Mouse (Mus musculus) c-Kit-negative CD71-positive TER-119-positive erythroid progenitor cells, embryonic 14.5 days (primary cell): ENCODE results near the gene Adgrg6.

ENCODE experiments used
- DNase-seq: peaks from one replicate; pipeline ENCODE4 v3.0.0-alpha.2; 2013; ENCODE audit warnings: low read depth, low spot score

The Adgrg6 gene

DNA sequence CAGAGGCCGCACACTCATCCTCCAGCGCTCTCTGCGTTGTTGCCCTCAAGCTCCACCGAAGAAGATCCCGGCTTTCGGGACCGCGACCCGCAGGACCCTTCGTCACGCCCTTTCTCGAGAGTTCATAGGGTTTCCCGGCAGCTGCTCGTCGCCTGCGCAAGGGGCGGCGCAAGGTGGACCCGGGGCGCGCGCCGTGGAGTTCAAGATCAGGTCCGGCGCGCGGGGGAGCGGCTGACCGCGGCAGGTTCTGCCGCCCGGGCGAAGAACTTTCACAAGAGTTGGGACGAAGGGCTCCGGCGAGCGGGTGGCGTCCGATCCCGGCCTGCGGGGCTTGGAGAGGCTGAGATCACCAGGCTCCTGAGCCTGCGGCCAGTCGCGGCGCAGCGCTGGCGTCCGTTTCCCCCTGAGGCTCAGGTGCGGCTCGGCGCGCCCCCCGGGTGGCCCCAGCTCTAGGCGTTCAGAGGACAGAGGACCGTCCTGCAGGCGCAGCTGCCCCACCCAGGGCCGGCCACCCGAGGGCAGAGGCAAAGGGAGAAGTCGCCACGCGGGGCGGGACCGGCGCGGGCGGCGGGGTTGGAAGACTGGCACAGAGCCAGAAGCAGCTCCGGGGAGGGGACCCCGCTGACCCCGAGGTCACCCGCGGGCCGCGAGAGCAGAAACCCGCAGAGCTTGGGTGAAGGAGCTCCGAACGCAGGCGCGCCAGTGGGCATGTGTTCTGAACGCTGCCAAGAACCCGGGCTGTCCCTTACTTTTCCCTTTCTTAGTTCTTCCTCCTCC, at the start of gene Adgrg6:
Adgrg6 (minus strand) TSS at position 719 of the 777 bp plus-strand sequence.
- no peak for DNase-seq

DNA sequence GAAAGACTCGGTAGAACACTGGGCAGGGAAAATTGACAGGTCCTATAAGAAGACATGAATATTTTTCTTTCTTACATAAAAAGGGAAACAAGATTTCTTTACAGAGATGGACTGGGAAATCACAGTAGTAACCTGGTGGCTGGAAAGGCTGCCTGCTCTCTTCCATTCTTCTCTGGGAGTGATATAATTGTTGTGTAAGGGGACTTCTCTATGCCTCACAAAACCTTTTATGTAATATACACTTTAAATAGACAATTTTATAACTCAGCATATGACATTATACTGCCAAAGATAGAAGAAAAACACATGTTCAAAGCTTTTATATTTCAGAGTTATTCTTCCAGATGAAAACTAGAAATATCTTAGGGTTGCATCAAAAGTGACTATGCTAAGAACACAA, 46.8 kb upstream of the Adgrg6 start:
- no peak for DNase-seq

DNA sequence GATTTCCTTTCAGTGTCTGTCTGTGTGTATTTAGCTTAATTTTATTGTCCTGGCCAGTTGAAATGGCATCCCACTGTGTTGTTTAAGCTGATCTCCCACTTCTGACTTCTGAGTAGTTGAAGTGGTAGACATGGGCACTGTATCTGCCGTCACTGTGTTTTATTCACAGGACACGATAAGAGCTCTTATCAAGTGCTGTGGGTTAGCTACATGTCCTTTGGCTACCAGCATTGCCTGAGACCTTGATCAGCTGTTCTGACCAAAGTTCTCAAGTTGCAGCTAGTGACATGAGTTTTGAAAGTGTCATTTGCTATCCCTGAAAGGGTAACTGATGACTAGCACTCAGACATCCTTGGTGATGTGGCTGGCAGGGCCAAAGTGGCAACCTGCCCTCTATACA, 45.4 kb upstream of the Adgrg6 start:
- DNase-seq: no peak

DNA sequence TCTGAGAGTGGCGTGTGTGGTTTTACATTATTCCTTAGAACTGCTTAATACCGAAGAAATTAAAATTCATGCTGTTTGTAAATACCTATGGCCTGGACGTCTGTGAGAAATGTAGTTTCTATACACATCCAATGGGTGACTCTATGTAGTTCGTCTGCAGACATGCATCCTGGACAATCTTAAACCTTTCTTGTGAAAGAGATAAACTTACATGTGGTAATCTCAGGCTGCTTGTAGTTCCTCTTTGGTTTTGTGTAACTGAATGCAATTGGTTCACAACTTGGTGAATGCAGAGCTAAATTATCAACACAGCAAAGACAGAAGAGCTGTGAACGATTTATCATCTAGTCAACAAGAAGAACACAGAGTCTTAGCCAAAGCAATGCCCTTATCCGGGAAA, 44.2 kb upstream of the Adgrg6 start:
- no peak for DNase-seq

DNA sequence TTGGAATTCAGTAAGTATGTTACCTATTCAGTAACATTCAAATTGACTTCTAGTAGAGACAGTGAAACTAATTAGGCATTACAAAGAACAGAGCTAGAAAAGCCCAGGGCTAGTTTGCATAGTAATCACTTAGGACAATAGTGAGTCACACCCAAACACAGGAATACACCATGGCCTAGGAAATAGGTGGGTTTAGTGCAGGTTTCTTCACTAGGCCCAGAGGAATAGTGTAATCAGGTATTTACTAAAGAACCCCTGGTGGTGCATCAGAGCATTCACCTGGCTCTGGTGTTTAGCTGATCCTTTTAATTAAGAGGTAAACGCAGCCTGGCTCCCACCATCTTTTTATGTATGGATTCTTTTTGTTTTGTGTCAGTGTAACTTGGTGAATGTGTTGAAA, 38.0 kb upstream of the Adgrg6 start:
- no peak for DNase-seq

DNA sequence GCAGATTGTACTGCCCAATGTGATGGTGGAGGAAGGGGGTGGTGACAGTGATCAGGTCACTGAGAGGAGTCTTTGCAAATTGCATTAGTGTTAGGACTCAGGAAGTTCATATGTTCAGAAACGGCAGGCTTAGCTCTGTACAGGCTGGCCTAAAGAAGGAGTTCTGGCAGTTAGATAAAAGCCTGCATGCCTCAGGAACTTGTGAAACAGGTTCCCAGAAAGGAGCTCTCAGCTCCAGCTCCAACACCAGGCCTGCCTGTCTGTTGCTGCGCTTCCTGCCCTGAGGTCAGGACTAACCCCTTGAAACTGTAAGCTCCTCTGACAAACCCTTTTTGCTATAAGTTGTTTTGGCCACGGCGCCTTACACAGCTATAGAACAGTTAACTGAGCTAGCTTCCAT, 28.8 kb upstream of the Adgrg6 start:
- no peak for DNase-seq

DNA sequence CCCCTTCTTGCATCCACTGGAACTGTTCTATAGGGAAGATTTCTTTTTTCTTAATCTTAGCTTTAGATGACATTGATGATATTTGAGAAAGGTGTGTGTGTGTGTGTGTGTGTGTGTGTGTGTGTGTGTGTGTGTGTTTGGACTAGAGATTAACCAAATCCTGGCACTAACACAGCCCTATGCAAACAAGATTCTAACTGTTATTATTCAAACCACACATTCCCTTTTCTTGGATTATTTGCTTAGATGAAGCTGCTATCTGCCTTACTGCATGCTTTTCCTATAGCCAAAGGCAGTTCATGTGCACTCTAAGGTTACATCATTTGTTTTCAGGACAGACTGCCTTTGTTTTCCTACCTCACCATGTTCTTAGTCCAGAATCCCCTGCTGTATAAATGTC, 25.7 kb upstream of the Adgrg6 start:
- no peak for DNase-seq

DNA sequence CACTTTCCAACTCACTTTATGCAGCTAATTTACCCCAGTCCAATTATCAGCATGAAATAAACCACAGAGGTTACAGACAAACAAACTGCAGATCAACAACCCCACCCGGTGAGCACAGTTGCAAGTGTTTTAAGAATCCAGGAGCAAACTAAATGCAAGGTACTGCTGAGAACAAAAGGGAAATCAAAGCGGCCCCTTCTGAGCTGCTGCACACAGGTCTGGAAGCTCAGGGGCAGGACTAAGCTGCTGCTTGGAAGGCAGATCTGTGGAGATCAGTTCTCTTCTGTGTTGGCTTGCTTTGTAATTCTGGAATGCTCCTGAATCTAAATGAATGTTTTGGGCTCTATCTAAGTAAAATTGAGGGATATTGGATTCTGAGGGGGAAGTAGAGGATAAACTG, 25.2 kb upstream of the Adgrg6 start:
- no peak for DNase-seq

DNA sequence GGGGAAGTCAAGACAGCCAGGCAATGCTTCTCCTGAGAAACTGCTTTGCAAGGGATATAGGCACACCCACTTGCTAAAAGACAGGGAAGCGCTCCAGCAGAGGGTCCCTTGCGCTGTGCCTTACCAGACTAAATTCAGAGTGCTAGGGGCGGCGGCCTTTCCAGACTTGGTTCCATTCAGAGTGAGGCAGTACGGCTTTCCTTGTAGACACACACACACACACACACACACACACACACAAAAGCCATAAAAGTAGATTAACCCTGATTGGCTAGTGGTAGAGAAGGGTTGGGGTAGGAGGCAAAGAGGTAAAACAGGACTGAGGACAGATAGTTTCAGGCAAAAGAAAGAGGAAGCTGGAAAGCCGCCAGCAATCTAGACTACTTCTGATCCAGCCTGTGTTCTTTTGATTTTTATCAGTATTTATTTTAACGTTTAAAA, 672 bp upstream of the Adgrg6 start:
- no peak for DNase-seq

DNA sequence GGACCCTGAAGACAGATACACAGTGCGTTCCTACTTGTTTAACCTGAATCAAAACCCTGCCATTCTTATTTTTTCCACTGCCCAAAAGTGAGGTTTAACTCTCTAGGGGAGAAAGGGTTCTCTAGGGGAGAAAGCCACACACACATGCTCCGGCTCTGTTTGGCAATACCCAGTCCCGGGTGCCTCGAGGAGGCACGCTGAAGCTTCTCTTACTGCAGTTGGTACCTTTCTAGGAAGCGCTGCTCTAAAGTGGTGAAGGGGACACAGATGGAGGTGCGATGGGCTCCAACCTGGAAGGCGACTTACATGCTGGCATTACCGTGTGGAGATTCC, 885 bp downstream of the Adgrg6 start:
- no peak for DNase-seq

DNA sequence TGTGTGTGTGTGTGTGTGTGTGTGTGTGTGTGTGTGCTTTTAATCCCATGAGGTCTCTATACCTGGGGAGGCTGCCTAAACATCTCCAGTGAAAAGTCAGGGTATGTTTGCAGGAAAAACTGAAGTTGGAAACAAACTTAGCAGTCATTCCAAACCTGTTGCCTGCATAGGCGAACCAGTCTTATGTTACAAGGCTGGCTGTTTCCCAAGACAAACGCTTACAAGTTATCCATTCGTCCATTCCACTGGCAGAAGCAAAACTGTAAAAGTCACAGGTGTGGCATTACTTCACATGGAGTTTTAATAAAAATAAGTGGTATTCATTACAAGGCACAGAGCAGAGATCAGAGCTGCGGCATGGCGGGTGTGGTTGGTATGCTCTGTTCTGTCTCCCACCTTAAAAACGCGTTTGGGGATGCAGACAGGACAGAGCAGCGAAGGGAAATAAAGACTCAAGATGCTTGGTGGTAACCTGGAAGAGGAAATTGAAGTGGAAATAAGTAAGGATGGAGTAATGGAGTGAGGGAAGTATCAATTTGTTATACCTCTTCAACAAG, 1.9 kb downstream of the Adgrg6 start:
- DNase-seq: no peak

DNA sequence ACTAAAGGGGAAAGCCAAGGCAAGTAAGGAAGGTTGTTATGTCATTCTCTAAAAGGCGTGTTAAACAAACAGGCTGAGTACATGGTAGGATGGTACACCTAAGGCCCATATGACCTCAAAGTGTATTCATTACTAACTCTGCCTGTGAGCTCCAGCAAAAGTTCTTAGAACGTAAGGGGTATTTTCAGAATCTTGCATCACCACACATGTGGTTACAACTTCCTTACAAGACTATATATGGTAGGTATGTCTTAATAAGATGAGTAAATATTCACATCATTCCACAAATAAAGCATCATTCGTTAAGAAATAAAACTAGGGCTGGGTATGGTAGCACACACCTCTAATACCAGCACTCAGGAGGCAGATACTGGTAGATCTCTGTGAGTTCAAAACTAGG, 8.4 kb downstream of the Adgrg6 start:
- no peak for DNase-seq

DNA sequence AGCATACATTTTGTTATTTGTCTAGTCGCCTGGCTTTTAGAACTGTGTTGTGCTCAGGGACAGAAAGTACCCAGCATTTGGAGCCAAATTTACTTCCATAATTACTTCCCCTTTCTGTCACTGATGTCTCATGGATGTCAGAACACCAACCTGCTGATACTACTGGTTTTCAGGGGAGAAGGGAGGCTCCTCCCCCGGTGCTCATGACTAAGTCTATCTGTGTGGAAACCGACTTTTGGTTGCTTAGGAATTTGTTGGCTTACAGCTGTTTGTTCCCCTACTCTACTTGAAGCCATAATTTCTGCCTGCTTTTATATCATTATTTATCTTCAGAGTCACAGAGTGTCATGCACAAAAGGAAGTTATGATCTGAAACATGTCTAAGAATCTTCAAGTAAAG, 14.4 kb downstream of the Adgrg6 start:
- no peak for DNase-seq

DNA sequence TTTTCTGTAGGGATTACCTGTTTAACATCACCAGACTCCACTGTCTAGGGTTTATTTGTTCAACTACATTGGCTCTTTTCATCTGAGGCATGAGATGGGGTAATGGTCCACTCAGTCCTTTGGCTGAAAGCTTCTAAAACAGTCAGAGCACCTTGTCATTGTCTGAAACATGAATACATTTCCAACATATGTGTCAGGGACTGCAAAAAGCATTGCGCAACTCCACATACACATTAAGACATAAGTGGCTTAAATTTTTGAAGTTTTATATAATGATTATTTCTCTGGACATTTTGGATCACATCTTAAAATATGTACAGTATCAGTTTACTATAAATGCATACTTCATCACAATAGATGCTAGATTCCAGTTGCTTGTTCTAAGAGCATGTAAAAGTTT, 14.8 kb downstream of the Adgrg6 start:
- DNase-seq: no peak

DNA sequence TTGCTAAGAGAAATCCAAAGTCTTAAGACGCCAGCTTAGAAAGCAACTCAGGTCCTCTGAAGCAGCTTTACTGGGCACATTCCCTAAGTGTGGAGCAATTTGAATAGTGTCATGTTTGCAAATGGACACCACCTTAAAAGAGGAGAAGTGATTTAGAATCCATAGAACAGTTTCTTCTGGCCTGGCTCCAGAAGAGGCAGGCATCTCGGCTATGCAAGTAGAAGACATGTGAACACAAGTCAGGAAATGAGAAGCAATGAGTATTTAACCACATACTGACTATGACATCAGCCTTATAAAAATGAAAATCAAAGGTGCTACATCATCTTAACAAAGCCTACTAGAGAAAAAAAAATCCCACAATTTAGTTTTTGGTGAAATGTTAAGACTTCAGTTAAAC, 17.7 kb downstream of the Adgrg6 start:
- no peak for DNase-seq

DNA sequence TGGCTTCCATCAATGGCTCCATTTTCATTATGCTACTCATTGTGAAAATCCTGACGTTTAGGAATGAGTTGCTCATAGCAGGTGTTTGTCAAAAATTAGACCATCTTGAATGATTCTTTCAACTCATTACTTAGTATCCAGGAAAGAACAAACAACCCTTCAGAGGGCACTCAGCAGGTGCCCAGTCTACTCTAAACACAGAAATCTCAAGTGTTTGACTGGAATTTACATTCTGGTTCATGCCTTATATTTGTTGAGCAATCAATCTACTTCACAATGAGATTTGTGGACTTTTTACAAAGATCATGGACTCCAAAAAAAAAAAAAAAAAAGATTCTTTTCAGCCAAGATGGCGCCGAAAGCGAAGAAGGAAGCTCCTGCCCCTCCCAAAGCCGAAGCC, 22.7 kb downstream of the Adgrg6 start:
- no peak for DNase-seq

DNA sequence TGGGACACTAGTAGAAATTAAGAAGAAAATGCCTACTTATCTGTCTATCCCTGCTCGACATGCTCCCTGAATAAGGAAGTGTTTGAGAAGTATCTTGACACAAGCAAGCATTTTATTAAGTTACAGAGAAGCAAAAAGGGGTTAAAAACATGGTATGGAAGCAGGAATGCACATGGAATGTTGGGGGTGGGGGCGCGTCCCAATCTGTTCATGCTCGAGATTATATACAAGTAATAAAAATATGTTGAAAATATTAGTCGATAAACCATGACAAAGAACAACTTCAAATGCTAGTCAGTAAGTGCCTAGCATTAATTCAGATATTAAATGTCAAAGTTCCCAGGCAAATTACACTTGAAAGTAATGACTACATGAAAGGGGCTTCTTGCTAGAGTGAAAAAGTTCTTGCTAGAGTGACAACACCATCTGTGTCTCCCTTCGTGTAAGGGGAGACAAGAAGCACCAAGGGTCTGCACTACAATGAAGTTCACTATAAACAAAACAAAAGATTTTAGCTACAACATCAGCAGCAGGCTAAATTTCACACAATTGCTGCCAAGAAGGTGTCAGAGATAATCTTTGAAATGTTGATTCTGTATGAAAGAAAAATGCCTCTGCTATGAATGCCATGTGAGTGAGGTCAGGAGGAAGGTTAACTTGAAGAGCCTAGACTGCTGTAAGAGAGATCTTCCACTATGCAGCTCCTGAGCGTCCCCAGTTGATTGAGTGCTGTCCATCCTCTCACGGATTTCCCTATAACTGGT, 24.4 kb downstream of the Adgrg6 start:
- DNase-seq: no peak

DNA sequence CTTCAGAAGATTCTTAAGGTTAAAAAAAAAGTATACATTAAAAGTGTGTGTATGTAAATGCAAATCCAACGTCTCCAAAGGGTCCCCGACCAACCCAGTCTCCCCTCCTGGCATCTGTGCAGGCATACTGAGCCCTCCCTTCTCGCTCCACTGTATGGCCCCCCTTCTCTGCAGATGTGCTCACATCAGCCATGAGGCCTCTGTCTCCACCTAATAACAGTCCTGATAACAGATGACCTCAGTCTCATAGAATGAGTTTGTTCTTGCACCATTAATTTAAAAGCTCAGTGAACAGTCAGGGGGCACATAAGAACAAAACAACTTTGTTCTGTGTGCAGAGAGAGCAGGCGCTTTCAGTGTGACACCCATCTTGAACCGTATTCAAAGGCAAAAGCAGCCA, 27.6 kb downstream of the Adgrg6 start:
- DNase-seq: no peak

DNA sequence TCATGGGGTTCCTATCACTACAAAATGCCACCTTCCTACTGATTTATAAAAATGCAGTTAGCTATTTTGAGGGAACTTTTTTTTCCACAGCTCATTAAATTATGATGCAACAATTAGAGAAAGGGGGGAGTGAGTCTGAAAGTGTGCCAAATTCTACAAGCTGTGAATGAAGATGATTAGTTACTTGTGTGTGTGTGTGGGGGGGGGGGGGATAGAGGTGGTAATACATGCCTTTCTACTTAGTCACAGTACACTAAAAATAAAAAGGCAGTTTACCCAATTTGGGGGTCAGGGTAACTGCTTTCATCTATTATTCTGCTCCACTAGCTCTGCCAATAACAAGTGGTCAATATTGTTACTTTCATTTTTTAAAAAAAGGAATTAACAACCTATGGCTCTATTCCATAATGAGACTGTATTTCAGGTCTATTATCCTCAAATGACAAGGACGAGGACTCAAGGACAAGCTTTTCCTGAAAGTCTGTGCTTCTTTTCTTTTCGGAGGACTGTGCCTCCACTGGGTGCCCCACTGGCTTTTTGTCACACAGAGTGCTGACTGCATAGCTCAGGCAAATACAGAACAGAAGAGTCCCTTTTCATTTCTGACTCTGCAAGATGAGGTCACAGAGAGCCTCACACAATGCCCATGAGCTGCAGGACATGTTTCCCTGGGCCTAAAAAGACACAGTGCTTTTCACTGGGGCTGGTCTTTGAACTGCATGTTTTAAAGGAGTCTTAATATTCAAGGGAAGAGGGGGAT, 33.4 kb downstream of the Adgrg6 start:
- DNase-seq: no peak

DNA sequence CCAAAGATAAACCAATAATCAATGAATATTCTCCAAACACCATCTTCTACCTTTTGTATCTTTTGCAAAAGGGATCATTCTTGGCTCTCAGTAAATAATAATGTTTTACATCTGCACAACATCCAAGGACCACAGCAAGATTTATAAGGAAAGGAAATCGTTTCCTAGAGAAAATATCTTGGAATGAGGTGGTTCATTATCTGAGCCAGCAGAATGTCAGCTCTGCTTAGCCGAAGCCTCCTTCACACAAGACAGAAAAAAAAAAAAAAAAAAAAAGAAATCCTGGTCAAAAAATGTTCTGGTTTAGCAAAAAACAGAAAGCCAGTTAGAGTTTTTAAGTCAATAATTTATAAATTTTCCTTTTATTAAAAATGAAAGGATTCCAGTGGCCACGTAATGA, 34.3 kb downstream of the Adgrg6 start:
- DNase-seq: no peak

DNA sequence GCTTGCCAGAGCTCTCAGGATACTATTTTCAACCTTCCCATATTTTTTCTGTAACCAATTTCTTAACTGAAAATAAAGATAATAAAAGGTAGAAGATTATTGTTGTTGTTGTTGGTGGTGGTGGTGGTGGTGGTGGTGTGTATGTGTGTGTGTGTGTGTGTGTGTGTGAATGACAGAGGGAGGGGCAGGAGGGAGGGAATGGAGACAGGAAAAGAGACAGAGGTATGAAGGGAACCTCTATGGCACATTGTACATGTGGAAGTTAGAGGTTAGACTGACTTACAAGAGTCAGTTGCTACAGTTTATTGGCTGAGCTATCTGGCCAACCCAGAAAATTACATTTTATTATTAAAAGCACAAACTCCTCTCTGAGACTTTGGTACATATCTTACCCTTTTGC, 49.8 kb downstream of the Adgrg6 start:
- no peak for DNase-seq

DNA sequence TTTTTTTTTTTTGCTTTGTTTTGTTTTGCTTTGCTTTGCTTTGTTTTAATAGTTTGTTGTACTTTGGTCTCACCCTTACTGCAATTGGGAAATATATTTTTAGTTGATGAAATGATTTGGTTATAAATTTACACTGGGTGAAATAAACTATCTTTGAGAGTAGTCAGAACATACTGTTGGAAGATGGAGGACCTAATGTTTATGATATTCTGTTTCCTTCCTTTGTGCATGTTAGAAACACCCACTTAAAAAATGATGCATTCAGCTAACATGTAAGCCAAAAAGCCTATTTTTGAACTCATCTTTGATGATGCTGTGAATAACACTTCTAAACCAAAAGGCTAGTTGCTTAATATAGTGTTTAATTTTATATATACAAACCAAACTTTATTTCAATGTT, 50.3 kb downstream of the Adgrg6 start:
- DNase-seq: no peak
